Mouse (Mus musculus) adrenal gland, postnatal 25 days (tissue): ENCODE data around the gene Sik1. TPM values are rescaled to one million over a fixed set of nuclear protein-coding genes. Genes with fewer than 3 reads are reported as not detected.
A peak's percentile ranks its signal among the peaks of the same experiment; 100 is the strongest.

Experiments
- DNase-seq: peaks from one replicate; pipeline ENCODE4 v3.0.0; 2021; ENCODE audit warnings: mixed read lengths
- total RNA-seq: library from RNA; stranded (reverse); gene quantifications from 2 replicates; pipeline ENCODE4 v1.2.3, GENCODE M21; 2021

The Sik1 gene
- total RNA-seq, 1 experiment from 2014 or later: 16.0 TPM

DNA sequence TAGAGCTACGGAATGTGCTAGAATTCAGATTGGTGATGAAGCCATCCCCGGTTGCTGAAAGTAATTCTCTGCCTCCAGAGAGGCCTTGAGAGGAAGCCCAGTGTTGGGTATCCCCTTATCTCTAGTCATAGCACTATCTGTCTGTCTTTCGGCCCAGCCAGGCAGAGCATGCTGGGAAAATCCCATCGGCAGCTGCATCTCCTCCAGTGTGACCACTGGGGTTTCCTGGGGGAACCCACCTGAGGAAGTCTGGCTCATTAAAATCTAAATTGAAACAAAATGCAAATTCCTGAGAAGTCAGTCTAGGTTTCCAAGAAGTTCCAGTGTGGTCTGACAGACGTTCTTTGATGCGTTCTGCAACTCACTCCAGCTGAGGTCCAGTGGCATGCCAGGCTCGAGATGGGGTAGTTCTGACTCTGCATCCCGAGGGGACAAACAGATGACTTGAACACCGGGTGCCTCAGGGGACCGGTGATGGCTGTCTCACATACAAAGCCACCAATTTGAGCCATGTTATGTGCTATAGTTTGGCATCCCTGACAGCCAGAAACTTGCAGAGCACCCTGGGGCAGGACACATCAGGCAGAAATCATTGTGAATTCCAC, 19.8 kb upstream of the Sik1 start:
- DNase-seq: no peak

DNA sequence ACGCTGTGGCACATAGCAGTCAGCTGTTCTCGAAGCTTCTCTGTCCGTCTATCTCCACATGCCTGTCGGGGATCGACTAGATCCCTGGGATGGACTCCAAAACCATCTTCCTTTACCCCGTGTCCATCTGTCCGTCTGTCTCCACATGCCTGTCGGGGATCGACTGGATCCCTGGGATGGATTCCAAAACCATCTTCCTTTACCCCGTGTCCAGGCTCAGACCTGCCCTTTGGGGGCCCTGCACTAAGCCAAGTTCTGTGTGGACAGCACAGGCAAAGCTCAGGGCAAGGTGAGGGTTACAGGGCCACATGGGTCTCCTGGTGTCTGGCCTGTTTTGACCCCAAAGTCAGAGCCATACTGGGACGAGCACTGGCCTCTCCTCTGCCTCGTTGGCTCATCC, 19.1 kb upstream of the Sik1 start:
- DNase-seq: no peak

DNA sequence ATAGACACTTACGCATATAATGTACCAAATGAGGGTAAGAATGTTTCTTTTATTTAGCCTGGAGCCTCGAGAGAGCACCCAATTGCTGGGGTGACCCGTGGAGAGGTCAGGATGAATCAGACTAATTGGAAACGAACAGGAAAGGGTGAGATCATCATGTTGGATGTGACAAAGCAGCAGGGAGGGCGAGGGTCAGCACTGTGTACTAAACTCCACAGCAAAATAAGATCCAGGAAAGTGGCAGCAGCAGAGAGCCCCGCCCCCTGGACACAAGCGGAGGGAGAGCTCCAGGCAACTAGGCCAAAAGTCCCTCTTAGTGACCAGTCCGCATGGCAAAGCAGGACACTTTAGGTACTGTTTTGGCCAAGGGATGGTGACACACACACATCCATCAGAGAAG, 18.4 kb upstream of the Sik1 start:
- peak; percentile 51 for DNase-seq

DNA sequence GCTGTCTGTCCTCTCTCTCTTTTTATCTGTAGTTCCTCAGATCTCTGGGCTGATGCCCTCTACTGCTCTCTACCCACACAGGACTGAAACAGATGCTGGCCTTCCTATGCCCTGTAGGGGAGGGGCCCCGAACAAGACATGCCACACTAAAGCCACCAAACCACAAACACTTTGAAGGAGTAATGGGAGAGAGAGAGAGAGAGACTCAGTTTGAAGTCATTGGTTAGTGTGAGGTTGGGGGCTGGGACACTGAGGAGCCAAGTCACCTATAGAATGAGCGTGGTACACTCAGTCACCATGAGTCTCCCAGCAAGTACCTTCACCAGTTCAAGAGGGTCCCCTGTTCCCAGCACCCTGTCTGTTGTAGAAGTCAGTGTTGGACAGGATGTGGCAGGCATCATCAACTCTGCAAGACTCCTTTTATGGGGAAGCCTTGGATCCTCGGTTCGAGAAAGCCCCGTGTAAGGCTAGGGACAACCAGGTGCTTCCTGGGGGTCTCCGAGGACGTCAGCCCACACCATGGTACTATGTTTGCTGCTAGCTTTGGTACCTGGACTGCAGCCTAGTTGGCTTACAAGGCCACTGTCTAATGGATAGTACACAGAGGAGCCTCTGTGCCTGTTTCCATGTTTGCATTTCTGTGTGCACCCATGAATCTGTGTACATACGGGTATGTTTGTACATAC, 17.7 kb upstream of the Sik1 start:
- no peak for DNase-seq

DNA sequence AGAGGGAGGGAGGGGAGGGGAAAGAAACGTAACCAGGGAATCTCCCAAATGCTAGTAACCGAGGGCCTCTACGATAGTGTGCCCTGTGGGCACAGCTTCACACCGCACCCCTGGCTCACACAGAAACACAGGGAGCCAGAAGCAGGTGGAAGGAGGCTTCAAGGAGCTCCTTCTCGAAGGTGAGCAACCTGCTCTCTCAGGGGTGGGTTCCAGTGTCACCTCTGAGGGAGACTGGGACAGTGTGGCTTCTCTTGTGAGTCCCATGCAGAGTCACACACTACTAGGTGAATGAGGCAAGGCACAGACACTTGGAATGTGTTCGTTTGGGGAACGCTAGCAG, 17.2 kb upstream of the Sik1 start:
- no peak for DNase-seq

DNA sequence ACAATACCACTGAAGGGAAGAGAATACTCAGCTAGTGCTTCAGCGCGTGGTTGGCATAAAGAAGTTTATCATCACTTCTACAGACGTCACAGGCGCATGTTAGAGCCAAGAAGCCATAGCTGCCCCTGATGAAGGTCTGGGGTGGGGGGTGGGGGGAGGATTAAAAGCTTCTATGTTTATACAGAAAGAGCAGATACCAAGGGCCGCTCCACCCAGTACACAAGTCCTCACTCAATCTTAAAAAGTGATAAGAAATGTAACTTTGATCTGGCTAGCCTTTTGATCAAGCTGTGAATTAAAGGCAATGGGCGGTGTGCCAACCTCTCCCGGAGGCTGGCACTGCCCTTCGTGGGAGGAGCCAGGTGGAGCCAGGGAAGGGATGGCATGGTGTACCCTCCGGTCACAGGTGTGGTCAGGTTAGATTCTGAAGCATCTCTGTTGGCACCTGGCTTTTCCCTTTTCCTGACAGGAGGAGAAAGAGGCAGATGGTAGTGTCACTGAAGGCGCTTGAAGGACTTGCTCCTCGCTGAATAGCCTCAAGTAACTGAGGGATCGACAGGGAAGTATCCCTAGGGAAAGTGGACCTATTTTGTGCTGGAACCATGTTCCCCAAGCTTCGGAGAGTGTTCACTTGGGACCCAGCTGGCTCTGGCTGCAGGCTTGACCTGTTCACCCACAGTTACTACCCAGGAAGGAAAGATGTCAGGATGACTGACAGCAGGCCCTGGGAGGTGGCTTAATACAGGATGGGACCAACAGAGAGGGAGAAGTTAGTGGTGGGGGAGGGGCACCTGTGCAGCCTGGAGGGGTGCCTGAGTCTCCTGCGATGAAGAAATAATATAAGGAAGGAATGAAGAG, 16.6 kb upstream of the Sik1 start:
- no peak for DNase-seq

DNA sequence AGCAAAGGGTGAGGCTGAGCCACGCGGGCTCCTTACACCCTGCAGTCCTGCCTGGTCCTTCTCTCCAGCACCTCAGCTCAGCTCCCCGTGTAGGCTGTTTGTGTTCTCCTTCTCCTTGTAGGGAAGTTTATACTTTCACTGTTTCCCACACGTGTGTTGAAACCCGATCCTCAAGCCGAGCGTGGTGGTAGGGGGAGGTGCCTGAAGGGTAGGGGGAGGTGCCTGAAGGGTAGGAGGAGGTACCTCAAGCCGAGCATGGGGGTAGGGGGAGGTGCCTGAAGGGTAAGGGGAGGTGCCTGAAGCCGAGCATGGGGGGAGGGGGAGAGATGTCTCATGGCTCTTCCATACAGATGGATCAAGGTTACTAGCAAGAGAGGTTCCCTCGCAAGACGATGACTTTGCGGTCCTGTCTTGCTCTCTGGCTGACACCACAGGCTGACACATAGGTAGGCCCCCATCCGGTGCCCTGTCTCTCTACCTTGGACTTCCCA, 15.4 kb upstream of the Sik1 start:
- no peak for DNase-seq

DNA sequence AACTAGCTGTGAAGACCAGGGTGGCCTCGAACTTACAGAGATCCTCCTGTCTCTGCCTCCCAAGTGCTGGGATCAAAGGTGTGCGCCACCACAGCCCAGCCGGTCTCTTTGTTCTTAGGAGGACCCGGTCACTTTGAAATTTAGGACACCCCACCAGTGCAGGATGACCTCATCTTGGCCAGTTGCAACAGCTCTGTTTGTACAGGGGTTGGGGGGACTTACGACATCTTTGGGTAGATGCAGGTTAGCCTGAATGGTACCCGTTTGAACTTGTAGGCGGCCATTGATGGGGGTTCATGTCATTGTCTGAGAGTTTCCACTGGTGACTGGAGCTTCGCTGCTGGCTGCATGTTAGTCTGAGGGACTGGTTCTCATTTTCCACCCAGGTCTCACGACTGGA, 14.8 kb upstream of the Sik1 start:
- no peak for DNase-seq

DNA sequence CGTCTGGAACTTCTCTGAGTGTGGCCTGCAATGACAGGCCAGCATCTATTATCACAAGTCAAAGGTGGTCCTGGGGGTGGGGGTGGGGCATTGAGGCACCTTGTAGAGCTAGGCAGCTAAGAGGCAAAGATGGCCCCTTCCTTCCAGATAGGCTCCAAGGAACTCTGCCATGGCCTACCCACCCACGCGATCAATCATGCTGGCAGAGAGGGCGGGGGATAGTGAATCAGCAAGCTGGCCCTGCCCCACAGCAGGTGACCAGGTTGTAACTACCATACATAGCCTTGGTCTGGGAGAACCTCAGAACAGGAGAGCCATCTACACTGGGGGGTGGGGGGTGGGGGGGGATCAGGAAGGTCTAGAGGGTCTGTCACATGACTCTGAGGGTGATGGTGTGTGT, 12.5 kb upstream of the Sik1 start:
- peak; percentile 0 for DNase-seq

DNA sequence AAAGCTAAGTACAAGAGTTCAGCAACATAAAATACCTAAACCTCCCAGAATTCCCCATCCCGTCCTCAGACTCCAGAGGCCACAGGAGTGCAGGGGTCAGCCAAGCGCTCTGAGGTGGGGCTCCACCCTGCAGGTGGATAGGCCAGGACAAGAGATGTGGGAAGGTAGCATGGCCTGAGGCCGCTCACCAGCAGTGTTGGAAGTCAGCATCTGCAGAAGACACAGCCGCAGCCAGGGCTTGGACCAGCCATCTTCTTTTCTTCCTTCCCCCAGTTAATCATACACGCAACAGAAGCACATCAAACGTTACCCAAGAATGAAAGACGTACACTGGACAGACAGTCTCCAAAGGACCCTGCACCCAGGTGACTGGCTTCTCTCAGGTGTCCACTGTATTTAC, 11.5 kb upstream of the Sik1 start:
- DNase-seq: no peak

DNA sequence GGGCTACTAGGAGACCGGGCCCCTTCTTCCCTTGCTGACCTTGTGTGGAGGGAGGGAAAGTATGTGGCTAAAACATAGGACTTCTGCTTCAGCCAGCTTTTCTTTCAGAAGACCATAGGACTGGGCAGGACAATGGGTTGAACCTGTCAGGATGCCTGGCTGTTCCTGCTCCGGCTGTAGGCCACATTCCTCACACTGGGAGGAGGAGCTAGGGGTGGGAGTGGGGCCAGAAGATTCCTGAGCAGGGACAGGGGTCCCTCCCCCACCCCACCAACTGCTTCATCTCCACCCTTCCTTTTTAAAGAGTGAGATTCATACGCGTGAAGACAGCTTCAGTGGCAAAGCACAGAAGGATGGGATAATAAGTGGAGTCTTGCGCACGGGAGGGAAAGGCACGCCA, 10.0 kb upstream of the Sik1 start:
- DNase-seq: no peak

DNA sequence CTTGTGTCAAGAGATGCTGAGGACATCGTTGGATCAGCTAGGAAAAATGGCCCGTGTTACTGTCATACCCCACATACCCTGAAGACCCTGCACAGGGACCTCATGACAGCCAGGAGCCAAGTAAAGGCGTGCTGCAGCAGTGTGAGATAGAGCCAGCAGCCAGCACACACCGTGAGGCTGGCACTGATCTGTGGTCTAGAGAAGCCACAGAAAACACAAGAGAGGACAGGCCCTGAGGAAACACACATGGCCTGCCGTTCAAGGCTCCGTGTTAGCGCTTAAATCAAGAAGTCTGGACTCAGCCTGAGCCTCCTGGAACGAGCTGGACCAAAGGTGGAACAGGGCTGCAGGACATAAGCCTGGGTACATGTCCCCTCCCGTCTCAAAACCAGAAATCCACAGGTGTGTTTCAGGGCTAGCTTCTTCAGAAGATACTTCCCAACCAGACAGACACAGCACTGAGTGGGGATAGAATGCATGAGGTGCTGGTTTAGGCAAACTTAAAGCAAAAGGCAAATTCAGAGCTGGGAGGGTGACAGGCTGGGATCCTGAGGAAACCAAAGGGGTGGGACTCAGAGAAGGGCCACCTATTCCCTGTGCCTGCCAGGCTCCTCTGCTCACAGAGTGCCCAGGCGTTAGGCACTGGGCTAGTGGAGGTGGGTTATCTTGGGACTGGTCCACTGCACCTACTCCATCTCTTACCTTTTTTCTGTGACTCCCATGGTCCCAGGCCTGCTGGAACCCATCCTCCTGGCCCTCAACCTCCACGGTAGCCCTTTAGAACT, 9.3 kb upstream of the Sik1 start:
- no peak for DNase-seq

DNA sequence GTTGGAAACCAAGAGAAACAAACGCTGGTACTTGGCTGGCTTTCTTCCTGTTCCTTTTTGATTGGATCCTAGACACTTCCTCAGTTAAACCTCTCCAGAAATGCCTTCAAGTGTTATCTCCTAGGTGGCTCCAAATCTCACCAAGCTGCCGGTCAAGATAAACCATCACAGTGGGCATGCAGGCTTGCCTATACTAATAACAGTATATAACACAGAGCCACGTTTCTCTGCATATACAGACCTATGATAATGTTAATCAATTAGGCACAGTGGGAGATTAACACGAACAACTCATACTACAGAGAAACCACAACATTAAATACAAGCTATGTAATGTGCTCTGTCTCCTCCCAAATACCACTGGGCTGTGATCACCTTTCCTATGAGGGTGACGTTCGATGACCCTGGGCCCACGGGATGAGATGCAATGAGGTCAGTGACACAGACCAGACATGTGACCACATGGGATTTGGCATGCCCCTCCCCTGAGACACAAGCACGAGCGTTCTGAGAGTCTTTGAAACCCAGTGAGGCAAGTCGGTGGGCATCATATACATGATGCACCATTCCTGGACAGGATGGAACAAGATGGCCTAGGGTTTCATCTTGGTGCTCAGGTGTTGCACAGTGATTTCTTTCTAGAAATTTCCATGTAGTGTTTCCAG, 7.7 kb upstream of the Sik1 start:
- DNase-seq: peak; percentile 0

DNA sequence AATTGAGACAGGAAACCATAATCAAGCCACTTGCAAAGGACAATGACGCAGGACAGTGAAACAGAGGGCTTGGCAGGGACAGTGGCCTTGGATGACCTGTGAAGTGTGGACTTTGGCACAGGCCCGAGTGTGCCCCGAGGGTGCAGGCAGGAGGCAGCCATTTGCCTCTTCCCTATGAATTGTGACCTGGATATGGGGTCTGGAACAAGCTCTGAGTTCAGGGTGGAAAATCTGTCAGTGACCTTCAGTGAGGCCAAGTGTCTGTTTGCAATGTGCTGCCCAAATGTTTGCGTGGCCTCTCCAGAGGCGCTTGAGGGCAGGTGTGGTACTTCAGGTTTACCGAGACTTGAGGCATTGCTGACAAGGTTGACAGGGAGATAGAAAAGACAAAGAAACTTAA, 6.5 kb upstream of the Sik1 start:
- DNase-seq: peak; percentile 61

DNA sequence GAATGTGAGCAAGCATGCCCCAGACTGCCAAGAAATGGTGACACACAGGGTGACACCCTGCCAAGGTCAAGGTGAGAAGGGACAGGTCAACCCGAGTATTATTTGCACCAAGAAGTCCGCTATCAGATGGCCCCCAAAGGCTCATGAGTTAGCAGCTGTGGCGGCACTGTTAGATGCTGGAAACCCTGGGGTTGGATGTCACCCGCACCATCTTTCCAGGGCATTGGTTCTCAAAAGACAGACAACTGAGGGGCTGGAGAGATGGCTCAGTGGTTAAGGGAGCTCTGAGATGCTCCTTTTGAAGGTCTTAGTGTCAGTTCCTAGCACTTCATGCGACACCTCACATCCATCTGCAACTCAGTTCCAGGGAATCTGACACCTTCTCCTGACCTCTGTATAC, 6.1 kb upstream of the Sik1 start:
- DNase-seq: peak; percentile 0

DNA sequence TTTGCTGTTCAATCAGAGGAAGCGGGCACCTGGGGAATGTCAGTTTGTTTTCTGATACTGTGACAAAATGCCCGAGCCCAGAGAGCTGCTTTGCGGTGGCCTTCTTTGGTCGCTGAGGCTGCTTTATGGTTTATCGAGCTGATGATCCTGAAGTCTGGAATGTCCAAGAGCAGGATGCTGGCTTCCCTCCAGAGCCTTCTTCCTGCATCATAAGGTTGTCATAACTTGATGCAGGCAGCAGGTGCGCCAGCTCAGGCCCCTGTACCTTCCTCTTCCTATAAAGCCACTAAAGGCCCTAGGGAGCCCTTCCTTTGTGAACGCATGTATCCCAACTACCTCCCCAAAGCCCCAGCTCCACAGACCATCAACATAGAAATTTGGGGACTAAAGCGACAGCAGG, 5.3 kb upstream of the Sik1 start:
- DNase-seq: no peak

DNA sequence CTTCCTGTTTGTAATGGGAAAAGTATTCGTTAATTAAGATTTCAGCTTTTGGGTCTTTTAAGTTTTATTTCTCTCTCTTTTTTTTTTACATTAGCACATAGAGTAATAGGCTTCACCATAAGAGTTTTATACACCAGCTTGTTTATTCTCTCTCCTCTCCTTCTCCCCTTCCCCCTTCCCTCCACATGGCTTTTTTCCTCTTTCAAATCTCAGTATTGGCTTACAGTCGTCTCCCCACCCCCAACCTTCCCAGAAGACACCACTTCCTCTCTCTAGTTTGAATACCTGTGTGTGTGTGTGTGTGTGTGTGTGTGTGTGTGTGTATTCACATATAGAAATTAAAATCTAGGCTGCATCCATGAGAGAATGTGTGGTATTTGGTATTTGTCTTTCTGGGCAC, 3.8 kb upstream of the Sik1 start:
- no peak for DNase-seq

DNA sequence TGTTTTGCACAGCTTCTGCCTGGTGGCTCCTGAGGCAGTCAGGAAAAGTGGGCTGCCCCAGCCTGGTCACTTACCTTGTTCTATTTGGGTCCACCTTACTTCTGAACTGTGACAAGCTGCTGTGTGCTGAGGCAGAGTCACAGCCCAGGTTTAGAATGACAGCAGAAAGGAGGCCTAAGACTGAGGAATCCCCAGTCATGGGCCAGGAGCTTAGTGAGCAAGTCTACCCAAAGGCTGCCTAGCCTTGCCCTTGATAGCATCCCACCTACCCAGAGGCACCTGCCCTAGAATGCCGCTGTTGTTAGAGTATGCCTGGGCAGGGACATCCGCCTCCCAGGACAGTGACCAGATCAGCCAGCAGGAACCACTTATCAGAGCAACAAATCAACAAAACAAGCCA, 3.2 kb upstream of the Sik1 start:
- no peak for DNase-seq

DNA sequence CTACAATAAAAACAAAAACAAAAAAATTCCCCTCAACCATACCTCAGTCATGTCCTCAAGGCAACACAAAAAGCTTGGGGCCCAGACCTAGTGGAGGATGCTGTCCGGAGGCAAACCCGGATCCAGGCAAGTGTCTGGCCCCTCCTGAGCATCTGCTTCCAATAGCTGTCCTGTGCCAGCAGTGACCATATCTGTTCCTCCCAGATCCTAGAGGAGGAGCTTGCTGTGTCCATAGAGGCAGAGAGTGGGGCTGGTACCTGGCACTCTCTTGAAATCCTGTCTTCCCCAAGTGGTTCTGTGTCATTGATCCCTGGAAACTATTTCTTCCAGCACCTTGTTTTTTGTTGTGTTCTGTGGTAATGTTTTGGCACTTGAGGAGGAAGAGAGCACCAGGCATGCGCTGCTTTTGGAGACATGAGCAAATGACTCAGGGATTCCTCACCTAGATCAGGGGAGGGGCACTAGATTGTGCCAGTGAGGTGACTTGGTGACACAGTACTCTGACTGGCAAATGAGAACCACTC, 2.4 kb upstream of the Sik1 start:
- no peak for DNase-seq

DNA sequence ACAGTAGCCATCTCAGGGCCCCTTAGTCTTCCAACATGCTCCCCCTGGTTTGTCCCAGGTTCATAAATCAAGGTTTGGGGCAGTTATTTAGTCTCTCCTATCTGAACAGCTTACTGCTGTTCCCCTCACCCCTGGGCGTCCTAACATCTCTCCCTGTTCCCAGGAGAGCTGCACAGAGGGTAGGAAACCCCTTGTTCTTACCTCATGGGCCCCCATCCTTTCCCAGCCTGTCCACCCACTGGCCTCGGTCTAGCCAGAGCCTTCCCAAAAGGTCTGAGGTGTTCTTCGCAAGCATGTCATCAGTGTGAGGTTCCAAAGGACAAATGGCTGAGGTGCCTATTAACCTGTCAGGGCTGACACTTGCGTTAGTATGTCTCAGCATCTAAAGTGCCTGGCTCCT, 1.6 kb upstream of the Sik1 start:
- DNase-seq: no peak

DNA sequence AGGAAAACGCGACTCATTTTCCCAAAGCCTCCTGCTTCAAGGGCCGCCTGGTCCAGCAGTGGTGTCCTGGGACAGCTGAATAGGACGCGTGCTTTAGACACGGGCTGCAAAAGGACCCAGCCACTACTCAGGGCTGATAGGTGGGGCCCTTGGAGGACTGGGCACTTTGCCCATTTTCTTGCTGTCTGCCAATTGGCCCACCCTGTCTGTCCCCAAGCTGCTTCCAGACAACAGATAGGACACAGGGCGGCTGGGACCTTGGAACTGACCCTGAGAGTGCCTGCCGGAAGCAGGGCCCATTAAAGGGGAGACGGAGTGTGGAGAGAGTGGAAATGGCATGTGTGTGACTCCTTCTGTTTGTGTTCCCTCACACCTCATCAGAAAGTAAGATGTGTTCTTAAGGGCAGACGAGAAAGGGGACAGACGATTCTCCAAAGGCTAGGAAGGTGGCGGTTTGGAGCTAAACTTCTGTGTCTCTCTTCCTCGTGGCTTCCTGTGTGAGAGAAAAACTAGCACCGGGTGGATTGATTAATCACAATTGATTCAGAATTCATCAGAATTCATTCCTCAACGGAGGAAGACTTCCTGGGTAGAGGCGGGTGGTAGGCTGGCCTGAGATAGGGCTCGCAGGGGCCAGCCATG, 1.0 kb upstream of the Sik1 start:
- peak; percentile 79 for DNase-seq
